Mouse (Mus musculus) olfactory bulb, adult 2 months (tissue): Measurements from ENCODE around the gene Fbxl13.

Experiments used
- CTCF ChIP-seq: fragments of 200-500 bp; IDR thresholded peaks from 2 replicates; pipeline ENCODE4 v1.5.1; 2012; ENCODE audit warnings: low read depth, mild to moderate bottlenecking, low read length, moderate library complexity; ENCODE audit not compliant: insufficient read depth
- POLR2A ChIP-seq: fragments of 200-500 bp; IDR thresholded peaks from 2 replicates; pipeline ENCODE4 v1.6.1; 2012; ENCODE audit warnings: mild to moderate bottlenecking, low read depth, low read length, moderate library complexity; ENCODE audit not compliant: insufficient read depth

DNA sequence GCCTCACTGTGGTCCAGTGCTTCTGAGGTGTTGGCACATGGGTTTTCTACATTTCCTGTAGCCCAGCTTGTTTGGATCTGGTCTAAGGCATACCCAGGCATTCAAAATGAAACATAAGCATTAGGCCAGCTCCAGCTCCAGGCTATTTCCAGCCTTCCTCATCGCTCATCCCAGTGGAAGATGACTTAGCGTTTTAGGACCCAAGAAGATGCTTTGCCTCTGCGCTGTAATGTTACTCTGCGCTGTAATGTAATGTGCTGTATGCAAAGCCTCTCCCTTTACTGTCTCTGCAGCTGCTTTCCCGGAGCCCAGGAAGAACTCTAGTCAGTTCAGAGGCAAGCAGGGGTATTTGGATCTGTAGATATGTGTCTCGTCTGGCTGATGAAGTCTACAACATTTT lies 12.6 kb upstream of the Fbxl13 start:
- TF ChIP-seq CTCF (no peak), POLR2A (no peak)
